Mouse (Mus musculus): ENCODE measurements at regions not wholly inside any gene's neighbourhood (a gene's known extent, or its start where the extent isn't known, plus 50 kb on each side); places are given as distances from the start of the nearest gene placed in this dataset.

GRCm38 (mm10) chr5:74943737-74944403 is 100.7 kb downstream of the Chic2 start:
- peak; percentile 85 to 92 for DNase-seq (ENCODE audit: low spot score in 2 of 2)
- intact Hi-C loops (cut with DNase I) = loop anchor here (5.0 to 10.0 kb wide), 4 partner anchors 98 to 509 kb away; partner anchors contain the start of gene Chic2

- intact Hi-C loops (cut with DNase I) = loop anchor here (5.0 to 10.0 kb wide), 4 partner anchors 101 to 507 kb away; partner anchors contain the start of gene Chic2
- no peak for DNase-seq (ENCODE audit: low spot score in 2 of 2)
Measured at GRCm38 (mm10) chr5:74941426-74941825, 103.1 kb downstream of the Chic2 start.

- intact Hi-C loops (cut with DNase I) = no loop called here
- no peak for DNase-seq (ENCODE audit: low spot score in 2 of 2)
Measured at GRCm38 (mm10) chr5:74937416-74937940, 107.1 kb downstream of the Chic2 start.

DNA sequence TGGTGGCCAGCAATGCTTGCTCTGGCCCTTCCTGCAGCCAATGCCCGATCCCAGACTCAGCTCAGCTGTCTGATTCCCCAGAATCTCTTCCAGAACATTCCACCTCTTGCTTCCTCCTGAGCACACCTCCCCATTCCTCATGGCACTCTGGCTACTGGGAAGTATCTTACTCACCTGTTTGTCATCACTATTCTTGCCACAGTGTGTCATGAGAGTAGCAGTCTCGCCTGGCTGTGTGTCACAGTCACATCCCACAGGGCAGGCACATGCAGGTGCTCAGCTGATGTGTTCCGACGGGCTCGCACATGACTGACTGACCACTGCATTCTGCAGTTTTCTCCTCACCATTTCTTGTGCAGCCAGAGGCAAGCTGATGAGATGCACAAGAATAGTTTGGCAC is 108.5 kb downstream of the Chic2 start:
- intact Hi-C loops (cut with DNase I) = no loop called here
- no peak for DNase-seq (ENCODE audit: low spot score in 2 of 2)

GRCm38 (mm10) chr5:74935676-74936075 is 108.9 kb downstream of the Chic2 start:
- intact Hi-C loops (cut with DNase I) = no loop called here
- DNase-seq (ENCODE audit: low spot score in 2 of 2) = peak in 1 of 2 experiments; percentile 54

- intact Hi-C loops (cut with DNase I) = no loop called here
- no peak for DNase-seq (ENCODE audit: low spot score in 2 of 2)
Measured at GRCm38 (mm10) chr5:74933276-74933675, 111.3 kb downstream of the Chic2 start.

- no peak for DNase-seq (ENCODE audit: low spot score in 2 of 2)
Measured at GRCm38 (mm10) chr5:74932206-74932605, 112.4 kb downstream of the Chic2 start.

GRCm38 (mm10) chr5:74931765-74932164 is 112.8 kb downstream of the Chic2 start:
- DNase-seq (ENCODE audit: low spot score in 2 of 2) = no peak
- intact Hi-C loops (cut with DNase I) = no loop called here

More at GRCm38 (mm10) chr5:74932206-74932605, 112.4 kb downstream of the Chic2 start:
- intact Hi-C loops (cut with DNase I) = no loop called here

DNA sequence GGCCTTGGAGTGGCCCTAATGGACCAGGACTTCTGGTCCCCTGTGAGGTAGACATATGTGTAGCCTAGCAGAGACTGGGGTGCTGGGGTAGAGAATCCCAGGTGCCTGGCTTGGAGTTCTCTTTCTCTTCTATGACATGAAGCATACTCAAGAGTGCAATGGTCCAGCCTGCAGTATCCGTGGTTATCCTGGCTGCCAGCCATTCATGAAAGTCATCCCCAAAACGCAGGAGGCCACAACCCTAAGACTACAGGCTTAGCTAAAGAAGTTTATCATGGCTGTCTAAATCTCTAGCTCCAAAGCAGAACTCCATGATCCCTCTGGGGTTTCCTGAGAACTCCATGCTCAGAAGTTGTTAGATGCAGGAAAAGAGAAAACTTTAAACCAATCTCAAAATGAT is 117.0 kb downstream of the Chic2 start:
- intact Hi-C loops (cut with DNase I) = no loop called here

DNA sequence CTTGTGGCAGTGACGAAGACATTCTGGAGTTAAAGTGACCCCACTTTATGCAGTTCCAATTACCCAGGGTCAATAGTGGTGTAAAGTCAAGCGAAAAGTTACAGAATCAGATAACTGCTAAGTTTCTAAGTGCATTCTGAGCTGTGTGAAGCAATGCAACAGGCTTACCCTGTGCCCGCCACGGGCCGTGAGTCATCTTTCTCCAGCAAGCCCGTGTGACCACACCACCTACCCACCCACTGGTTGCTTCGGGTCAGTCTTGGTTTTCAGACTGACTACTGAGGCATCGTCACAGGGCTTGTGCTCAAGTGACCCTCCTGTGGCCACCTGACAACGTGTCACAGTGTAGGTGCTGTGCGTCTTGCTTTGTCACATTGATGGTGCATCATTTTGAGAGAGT is 118.8 kb downstream of the Chic2 start:
- intact Hi-C loops (cut with DNase I) = no loop called here
- no peak for DNase-seq (ENCODE audit: low spot score in 2 of 2)

More for the DNA sequence above, 117.0 kb downstream of the Chic2 start:
- no peak for DNase-seq (ENCODE audit: low spot score in 2 of 2)

- intact Hi-C loops (cut with DNase I) = no loop called here
- no peak for DNase-seq (ENCODE audit: low spot score in 2 of 2)
Measured at GRCm38 (mm10) chr5:74924031-74924533, 120.5 kb downstream of the Chic2 start.

DNA sequence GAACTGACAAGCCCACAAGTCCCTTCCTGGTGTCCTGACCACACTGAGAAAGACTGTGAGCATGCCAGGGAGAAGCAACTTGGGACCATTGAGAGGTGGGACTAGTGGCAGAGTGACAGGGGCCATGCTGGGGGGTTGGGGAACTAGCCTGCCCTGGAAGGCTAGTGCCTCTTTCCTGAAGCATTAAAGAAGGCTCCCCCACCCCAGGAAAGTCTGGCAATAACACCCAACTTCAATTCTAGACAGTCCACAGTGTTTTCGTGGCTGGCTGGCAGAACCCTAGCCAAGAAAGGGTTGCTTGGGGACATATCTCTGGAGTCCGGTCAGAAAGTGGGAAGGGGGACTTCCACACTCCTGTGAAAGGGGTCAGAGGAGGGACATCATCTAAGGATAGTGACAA is 121.2 kb downstream of the Chic2 start:
- intact Hi-C loops (cut with DNase I) = no loop called here
- no peak for DNase-seq (ENCODE audit: low spot score in 2 of 2)

DNA sequence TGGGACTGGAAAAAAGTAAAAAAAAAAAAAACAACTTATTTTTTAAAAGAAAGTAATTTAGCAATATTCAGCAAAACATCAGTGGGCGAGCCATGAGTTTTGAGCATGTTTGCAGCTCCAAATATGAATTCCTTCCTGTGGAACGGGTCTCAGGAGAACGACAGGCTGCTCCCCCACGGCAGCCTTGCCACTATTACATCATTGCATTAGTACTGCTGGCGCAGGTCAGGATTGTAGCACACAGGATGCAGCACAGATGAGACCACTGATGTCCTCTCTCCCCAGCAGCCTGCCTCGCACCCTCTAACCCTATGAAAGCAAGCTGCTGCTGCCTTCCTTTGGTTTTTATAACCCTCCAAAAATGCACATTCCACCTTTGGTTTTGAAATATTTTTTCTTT is 121.7 kb downstream of the Chic2 start:
- DNase-seq (ENCODE audit: low spot score in 2 of 2) = no peak
- intact Hi-C loops (cut with DNase I) = no loop called here

DNA sequence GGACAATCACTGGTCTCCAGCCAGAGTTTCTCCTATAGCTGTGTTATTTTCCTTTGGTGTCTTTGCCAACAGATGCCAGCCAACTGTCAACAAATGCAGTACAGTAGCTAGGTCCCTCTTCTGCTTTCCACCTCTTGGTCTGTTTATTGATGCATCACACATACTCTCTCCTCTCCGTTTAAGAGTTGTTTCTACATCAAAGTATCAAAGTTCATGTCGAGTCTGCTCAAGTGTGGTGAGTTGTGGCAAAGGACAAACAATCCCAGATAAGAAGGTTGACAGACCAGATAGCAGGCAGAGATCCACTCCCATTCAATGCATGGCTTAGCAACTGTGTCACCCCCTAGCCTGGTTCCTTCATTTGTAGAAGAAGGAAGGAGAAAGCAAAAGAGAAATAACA is 123.6 kb downstream of the Chic2 start:
- intact Hi-C loops (cut with DNase I) = no loop called here
- no peak for DNase-seq (ENCODE audit: low spot score in 2 of 2)

DNA sequence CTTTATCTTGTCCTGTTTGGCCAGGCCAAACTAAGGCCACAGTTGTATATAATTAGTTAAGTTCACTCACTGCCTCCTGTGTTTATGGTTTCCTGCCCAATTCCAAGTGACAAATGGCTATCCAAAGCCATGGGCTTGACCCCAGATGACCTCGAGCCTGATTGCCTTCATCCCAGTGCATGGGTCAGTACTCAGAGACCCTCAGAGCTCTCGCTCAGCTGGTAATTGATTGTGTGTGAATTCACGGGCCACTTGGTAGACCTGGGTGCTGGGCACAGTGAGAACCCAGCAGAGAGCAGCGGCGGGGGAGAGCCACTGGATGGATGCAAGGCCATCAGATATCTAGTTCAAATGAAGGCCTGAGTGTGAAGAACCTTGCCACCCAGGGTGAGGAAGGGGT is 124.1 kb downstream of the Chic2 start:
- no peak for DNase-seq (ENCODE audit: low spot score in 2 of 2)
- intact Hi-C loops (cut with DNase I) = no loop called here

- intact Hi-C loops (cut with DNase I) = no loop called here
- DNase-seq (ENCODE audit: low spot score in 2 of 2) = no peak
Measured at GRCm38 (mm10) chr5:74905504-74906061, 139.0 kb downstream of the Chic2 start.

DNA sequence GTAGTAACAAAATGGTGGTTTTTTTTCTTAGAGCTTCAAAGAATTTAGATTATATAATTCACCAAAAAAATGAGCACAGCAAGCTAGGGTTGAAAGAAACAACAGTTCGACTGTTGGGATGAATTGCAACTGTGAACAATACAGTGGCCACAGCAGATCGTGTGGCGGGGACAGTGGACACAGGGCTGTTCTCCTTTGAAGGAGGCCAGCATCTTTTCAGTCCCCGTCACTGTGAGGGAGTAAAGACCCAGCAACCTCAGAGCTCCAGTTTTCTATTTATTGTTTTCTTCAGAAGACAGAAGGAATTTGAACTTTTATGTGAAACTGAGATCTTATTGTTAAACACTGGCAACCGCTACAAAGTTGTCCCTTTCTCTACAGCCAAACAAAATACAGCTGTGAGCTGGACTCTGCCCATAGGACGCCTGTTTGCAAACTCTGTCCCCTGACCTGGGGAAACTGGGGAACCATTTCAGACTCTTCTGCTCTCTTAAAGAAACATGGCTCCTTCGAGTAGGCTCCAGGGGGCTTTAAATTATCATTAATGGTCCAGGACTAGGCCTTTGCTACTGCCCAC is 139.6 kb downstream of the Chic2 start:
- DNase-seq (ENCODE audit: low spot score in 2 of 2) = no peak
- intact Hi-C loops (cut with DNase I) = no loop called here

DNA sequence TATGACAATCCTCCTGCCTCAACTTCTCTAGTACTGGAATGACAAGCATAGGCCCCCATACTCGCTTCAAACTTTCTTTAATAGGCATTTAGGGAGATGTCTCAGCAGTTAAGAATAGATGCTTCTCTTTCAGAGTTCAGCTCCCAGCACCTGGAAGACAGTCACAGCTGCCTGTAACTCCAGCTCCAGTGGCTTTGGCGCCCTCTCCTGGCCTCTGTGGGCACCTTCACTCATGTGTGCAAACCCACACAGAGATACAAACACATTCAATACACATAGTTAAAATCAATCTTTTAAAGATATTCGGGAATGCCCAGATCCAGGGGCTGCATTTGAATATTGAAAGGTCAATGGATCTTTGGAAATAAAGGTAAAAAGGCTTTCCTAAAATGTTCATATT is 140.2 kb downstream of the Chic2 start:
- no peak for DNase-seq (ENCODE audit: low spot score in 2 of 2)
- intact Hi-C loops (cut with DNase I) = no loop called here

- intact Hi-C loops (cut with DNase I) = no loop called here
- no peak for DNase-seq (ENCODE audit: low spot score in 2 of 2)
Measured at GRCm38 (mm10) chr5:74903711-74904110, 140.9 kb downstream of the Chic2 start.

GRCm38 (mm10) chr5:74897133-74897532 is 147.4 kb downstream of the Chic2 start:
- DNase-seq (ENCODE audit: low spot score in 2 of 2) = no peak
- intact Hi-C loops (cut with DNase I) = no loop called here

DNA sequence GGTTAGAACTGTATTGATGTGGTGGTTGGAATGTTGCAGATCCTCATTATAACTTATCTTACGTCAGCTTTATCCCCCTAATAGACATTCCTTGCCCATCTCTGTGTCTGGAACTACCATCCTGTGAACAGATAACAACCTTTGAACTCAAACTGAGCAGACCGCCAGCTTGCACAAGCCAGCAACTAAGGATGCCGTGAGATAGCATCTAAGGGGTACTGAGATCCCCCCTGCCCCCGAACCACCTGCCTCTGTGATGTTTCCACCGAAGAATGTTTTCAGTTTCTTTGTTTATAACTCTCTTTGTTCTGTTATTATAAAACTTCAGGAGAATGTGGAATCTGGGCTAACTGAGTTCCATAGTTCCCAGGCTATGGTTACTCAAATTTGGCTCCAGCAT is 151.3 kb downstream of the Chic2 start:
- DNase-seq (ENCODE audit: low spot score in 2 of 2) = no peak
- intact Hi-C loops (cut with DNase I) = no loop called here

All from left cerebral cortex, postnatal 25 days (tissue).